Mouse (Mus musculus) liver, postnatal 0 days (tissue): Measurements from ENCODE around the gene Fmod. TPM values are rescaled to one million over a fixed set of nuclear protein-coding genes. Genes with fewer than 3 reads are reported as not detected.

Source experiments
- ATAC-seq: fragments of 200-750 bp; cut with Nextera tagmentation; 2 replicates; pipeline ENCODE4 v1.8.0; 2017; ENCODE audit warnings: mild to moderate bottlenecking, moderate library complexity
- DNase-seq: peaks from one replicate; pipeline ENCODE4 v3.0.0-alpha.2; 2016
- H3K27ac ChIP-seq: fragments of 300-500 bp; sonication (generic); 2 replicates; pipeline ENCODE4 v1.5.1; 2014; ENCODE audit warnings: antibody characterized with exemption, moderate library complexity, mild to moderate bottlenecking, low read depth
- H3K27me3 ChIP-seq: fragments of 300-500 bp; sonication (generic); 2 replicates; pipeline ENCODE4 v1.6.1; 2014; ENCODE audit warnings: low read length, control low read depth, mixed read lengths; ENCODE audit not compliant: insufficient read depth
- H3K36me3 ChIP-seq: fragments of 300-500 bp; sonication (generic); replicated peaks from 2 replicates; pipeline ENCODE4 v1.6.1; 2014; ENCODE audit warnings: mild to moderate bottlenecking, control low read depth, low read length, moderate library complexity, mixed read lengths; ENCODE audit not compliant: insufficient read depth
- H3K4me1 ChIP-seq: fragments of 300-500 bp; sonication (generic); 2 replicates; pipeline ENCODE4 v1.6.1; 2014; ENCODE audit warnings: antibody characterized with exemption, mild to moderate bottlenecking, control low read depth; ENCODE audit not compliant: insufficient read depth
- H3K4me2 ChIP-seq: fragments of 300-500 bp; sonication (generic); 2 replicates; pipeline ENCODE4 v1.6.1; 2014; ENCODE audit warnings: low read depth, mild to moderate bottlenecking, low read length, moderate library complexity, mixed read lengths
- H3K4me3 ChIP-seq: fragments of 300-500 bp; sonication (generic); 2 replicates; pipeline ENCODE4 v1.5.1; 2014; ENCODE audit warnings: low read depth, low read length
- H3K9ac ChIP-seq: fragments of 300-500 bp; sonication (generic); replicated peaks from 2 replicates; pipeline ENCODE4 v1.6.1; 2014; ENCODE audit warnings: mild to moderate bottlenecking, moderate library complexity
- H3K9me3 ChIP-seq: fragments of 300-500 bp; sonication (generic); 2 replicates; pipeline ENCODE4 v1.6.1; 2016; ENCODE audit warnings: mild to moderate bottlenecking, control low read depth, low read length, mixed read lengths
- CTCF ChIP-seq: sonication (generic); IDR thresholded peaks from 2 replicates; pipeline ENCODE4 v1.5.1; 2016; ENCODE audit warnings: antibody characterized with exemption, low read depth
- EP300 ChIP-seq: IDR thresholded peaks from 2 replicates; pipeline ENCODE4 v1.6.1; 2016; ENCODE audit warnings: antibody characterized with exemption, low read depth, mild to moderate bottlenecking
- WGBS: fragments of 180-500 bp; shearing (Covaris S2); extraction: QIAGEN DNeasy Blood & Tissue Kit; methylation state at CpG from one replicate; pipeline ENCODE4 v1.1.7; 2014; ENCODE audit not compliant: insufficient replicate concordance; 5-methylcytosine and 5-hydroxymethylcytosine counted together
- polyA plus RNA-seq: library from polyadenylated mRNA; unstranded; fragments of >200 nt; fragmentation: Nextera tagmentation; extraction: Ambion mirVana; gene quantifications from 2 replicates; pipeline ENCODE4 v1.2.1, GENCODE M21; 2015

Fmod gene
- polyA plus RNA-seq, 1 experiment from 2014 or later, result 1.6 TPM

- H3K9ac ChIP-seq, result peak overlapping the region; percentile 22; the same call in 1 of the 2 replicates
- no peak overlapping the region for H3K4me3 ChIP-seq
- peak; percentile 50 for DNase-seq
These were observed 34.5 kb downstream of the Fmod start for GRCm38 (mm10) chr1:134071411-134072018.

GRCm38 (mm10) chr1:134073061-134073564 lies 36.1 kb downstream of the Fmod start:
- DNase-seq (peak; percentile 63), ATAC-seq (peak; percentile 60)
- H3K27me3 ChIP-seq, result no peaks in the 10 kb centered on the region
- H3K27ac ChIP-seq, result peak overlapping the region; percentile 75
- no peaks in the 10 kb centered on the region for H3K9me3 ChIP-seq
- peak overlapping the region; percentile 43 for H3K9ac ChIP-seq
- peaks cover 38% of the 10 kb centered on the region for H3K36me3 ChIP-seq
- peak overlapping the region; percentile 28 for H3K4me3 ChIP-seq
- peaks cover 67% of the 10 kb centered on the region for H3K4me1 ChIP-seq
- peak overlapping the region; percentile 80 for H3K4me2 ChIP-seq
- 45% methylated on average over 6 of the region's 6 CpGs for WGBS
- no peak for TF ChIP-seq CTCF
- TF ChIP-seq EP300, result peak; percentile 99

More at GRCm38 (mm10) chr1:134071411-134072018, 34.5 kb downstream of the Fmod start:
- no peaks in the 10 kb centered on the region for H3K27me3 ChIP-seq
- peak; percentile 59 for ATAC-seq
- peak overlapping the region; percentile 80 for H3K4me2 ChIP-seq
- no peak for TF ChIP-seq CTCF
- peak; percentile 65; the same call in 1 of the 2 replicates for TF ChIP-seq EP300
- H3K9me3 ChIP-seq, result no peaks in the 10 kb centered on the region
- H3K36me3 ChIP-seq, result peaks cover 24% of the 10 kb centered on the region
- H3K4me1 ChIP-seq, result peaks cover 69% of the 10 kb centered on the region
- 49% methylated on average over 10 of the region's 10 CpGs for WGBS
- H3K27ac ChIP-seq, result peak overlapping the region; percentile 75

GRCm38 (mm10) chr1:134073658-134074057 lies 36.6 kb downstream of the Fmod start:
- WGBS, result 57% methylated on average over 1 of the region's 1 CpGs
- ATAC-seq, result no peak
- H3K27me3 ChIP-seq, result no peaks in the 10 kb centered on the region
- peaks cover 39% of the 10 kb centered on the region for H3K36me3 ChIP-seq
- H3K27ac ChIP-seq, result peak overlapping the region; percentile 75
- peaks cover 67% of the 10 kb centered on the region for H3K4me1 ChIP-seq
- no peak for TF ChIP-seq EP300
- DNase-seq, result no peak
- peak overlapping the region; percentile 43 for H3K9ac ChIP-seq
- no peaks in the 10 kb centered on the region for H3K9me3 ChIP-seq
- H3K4me2 ChIP-seq, result peak overlapping the region; percentile 80
- peak overlapping the region; percentile 28; the same call in 1 of the 2 replicates for H3K4me3 ChIP-seq

- H3K9ac ChIP-seq, result peak overlapping the region; percentile 28
- H3K4me1 ChIP-seq, result peaks cover 67% of the 10 kb centered on the region
- H3K27me3 ChIP-seq, result no peaks in the 10 kb centered on the region
- DNase-seq, result no peak
- TF ChIP-seq EP300 (no peak; the same call in 1 of the 2 replicates), CTCF (no peak)
- H3K27ac ChIP-seq, result peak overlapping the region; percentile 75
- ATAC-seq, result no peak
- no peaks in the 10 kb centered on the region for H3K9me3 ChIP-seq
- H3K4me2 ChIP-seq, result peak overlapping the region; percentile 80
- peak overlapping the region; percentile 79; the same call in 1 of the 2 replicates for H3K4me3 ChIP-seq
- H3K36me3 ChIP-seq, result peaks cover 39% of the 10 kb centered on the region
- 70% methylated on average over 3 of the region's 3 CpGs for WGBS
These were observed 37.1 kb downstream of the Fmod start for GRCm38 (mm10) chr1:134074184-134074583.

- ATAC-seq (no peak), DNase-seq (peak; percentile 42)
- peak overlapping the region; percentile 80 for H3K4me2 ChIP-seq
- WGBS, result 89% methylated on average over 10 of the region's 10 CpGs
- peaks cover 39% of the 10 kb centered on the region for H3K36me3 ChIP-seq
- peak overlapping the region; percentile 28 for H3K9ac ChIP-seq
- peak overlapping the region; percentile 79 for H3K4me3 ChIP-seq
- H3K27me3 ChIP-seq, result no peaks in the 10 kb centered on the region
- H3K27ac ChIP-seq, result peak overlapping the region; percentile 75
- TF ChIP-seq EP300 (no peak), CTCF (no peak)
- H3K4me1 ChIP-seq, result peaks cover 69% of the 10 kb centered on the region
- H3K9me3 ChIP-seq, result no peaks in the 10 kb centered on the region
These were observed 37.6 kb downstream of the Fmod start for GRCm38 (mm10) chr1:134074606-134075005.

GRCm38 (mm10) chr1:134075532-134075931 lies 38.5 kb downstream of the Fmod start:
- peaks cover 68% of the 10 kb centered on the region for H3K4me1 ChIP-seq
- TF ChIP-seq CTCF, result no peak
- H3K4me3 ChIP-seq, result peak overlapping the region; percentile 79
- no peaks in the 10 kb centered on the region for H3K9me3 ChIP-seq
- H3K9ac ChIP-seq, result peak overlapping the region; percentile 81
- H3K27ac ChIP-seq, result peak overlapping the region; percentile 75; the same call in 1 of the 2 replicates
- 83% methylated on average over 8 of the region's 8 CpGs for WGBS
- DNase-seq (no peak), ATAC-seq (no peak)
- no peaks in the 10 kb centered on the region for H3K27me3 ChIP-seq
- H3K4me2 ChIP-seq, result peak overlapping the region; percentile 80
- H3K36me3 ChIP-seq, result peaks cover 39% of the 10 kb centered on the region
